Mouse (Mus musculus) right cerebral cortex, postnatal 25 days (tissue): ENCODE results near the gene Mpig6b.
"Not testable (repeated sequence)": the region's sequence is repeated elsewhere in the genome, so short reads cannot be mapped to it uniquely, and the experiment has no call there.

Experiments
- DNase-seq: peaks from one replicate; pipeline ENCODE4 v3.0.0; 2022

Gene Mpig6b

DNA sequence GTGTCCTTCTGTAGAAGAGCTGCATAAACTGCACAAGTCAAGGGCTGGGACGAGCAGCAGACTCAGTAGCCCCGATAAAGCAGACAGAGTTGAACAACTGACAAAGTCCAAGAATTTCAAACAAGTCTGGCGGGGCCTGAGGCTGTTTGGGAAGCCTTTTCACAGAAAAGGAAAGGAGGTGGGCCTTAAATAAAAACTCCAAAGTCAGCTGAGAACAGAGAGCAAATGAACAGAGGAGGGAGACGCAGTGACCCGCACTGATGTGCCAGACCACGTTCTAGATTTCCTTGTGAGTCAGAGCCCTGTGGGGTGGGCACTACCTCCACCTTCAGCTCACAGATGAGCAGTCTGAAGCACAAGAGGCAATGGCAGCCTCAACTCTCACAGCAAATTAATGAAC is 31.1 kb downstream of the Mpig6b start:
- no peak for DNase-seq

- DNase-seq: not testable (repeated sequence)
Observed at GRCm38 (mm10) chr17:35033703-35034102, 32.3 kb downstream of the Mpig6b start.

DNA sequence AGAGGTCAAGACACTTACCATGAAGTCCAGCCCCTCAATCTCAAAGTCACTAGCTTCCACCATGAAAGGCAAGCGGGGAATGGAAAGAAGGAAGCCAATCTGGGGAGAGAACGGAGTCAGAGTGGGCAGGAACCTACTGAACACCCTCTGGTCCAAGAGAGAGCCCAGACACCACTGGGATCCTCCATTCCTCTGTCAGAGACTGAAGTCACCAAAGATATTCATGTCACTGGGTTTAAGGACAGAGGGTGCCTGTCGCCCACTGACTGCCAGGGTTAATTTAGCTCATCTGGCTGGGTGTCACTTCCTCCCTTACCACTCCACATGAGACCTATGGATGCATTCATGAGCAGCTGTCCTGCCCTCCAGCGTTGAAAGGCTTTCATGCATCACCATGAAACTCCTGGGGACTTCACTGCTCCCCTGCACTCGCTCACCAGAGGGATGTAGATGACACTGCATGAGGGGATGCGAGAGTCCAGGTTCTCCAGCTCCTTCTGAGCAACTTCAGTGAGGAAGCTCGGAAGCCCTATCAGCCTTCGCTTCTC is 33.6 kb downstream of the Mpig6b start:
- no peak for DNase-seq

DNA sequence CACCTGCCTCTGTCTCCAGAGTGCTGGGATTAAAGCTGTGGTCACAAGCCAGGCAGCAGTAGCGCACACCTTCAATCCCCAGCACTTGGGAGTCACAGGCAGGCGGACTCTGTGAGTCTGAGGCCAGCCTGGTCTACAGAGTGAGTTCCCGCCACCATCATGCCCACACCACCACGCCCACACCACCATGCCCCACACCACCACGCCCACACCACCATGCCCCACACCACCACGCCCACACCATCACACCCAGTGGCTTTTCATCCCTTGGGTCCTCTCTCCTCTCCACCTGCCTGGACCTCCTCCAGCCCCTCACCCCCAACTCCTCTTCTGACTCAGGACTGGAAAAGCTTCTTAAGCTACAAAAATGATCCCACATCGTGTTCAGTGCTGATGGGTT is 34.1 kb downstream of the Mpig6b start:
- DNase-seq: no peak

GRCm38 (mm10) chr17:35031272-35031671 is 34.7 kb downstream of the Mpig6b start:
- DNase-seq: no peak

DNA sequence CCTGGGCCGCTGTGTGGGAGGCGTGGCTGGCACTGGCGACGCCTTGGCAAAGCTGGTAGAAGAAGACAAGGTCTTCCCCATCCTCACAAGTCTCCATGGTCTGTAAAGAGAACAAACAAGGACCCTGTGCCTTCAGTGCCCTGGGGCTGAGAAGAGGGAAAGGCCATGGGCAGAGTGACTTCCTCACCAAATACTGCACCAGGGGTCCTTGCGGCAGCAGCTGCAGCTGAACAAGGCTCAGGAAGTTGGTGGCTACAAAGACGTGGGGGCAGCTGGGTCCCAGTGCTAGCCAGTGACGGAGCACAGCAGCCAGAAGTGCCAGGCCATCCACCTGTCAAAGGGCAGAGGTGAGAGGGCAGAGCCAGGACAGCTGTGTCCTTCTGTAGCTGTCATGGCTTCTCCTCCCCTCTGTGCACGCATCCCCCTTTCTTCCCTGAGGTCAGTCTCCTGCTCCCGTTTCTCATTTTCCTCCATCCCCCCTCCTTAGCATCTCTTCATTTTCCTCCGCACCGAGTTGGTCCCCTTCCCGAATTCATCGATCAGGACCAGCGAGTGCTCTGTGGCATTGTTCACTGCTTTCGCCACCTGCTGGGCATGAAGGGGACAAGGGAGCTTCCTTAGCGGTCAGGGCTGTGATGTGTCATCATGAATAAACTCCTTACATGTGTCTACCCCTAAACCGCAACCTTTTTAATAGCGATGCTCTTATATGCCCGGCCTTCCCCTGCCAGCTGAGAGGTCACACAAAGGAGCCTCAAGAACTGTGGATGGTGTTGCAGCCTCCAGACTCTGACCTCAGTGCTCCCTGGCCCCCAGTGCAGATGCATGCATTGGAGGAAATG is 36.1 kb downstream of the Mpig6b start:
- no peak for DNase-seq

- DNase-seq: no peak
Observed at GRCm38 (mm10) chr17:35028315-35028714, 37.7 kb downstream of the Mpig6b start.

DNA sequence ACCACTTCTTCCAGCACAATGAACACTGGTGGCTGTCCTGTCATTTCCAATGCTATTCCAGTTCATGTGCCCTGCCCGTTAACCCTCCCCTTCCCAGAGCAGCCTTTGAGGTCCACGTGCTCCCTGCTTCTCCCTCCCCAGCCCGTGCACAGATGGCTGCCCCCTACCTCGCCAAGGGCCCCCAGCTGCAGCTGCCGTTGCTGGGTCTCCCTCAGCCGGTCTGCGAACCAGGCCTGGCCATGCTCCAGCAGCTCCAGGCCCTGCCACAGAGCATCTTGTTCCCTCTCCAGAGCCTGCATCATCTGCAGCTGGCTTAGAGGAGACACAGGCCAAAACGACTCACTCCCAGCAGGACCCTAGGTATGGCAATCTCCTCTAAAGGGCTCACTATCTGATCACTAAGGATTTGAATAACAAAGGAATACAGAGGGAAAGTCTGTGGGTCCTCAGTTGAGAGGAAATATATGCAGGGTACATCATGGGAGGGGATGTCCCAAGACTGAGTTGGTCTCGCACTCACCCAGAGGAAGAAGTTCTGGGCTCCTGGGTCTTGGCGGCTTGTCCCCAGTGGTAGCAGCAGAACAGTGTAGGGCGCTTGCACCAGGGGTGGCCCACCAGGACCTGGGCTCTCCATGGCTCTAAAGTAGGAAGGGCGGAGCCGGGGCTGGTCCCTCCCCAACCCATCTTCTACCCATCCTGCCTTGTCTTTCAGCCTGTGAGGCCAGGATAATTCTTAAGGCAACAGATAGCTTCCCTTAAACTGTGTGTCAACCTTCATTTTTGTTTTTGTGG is 38.5 kb downstream of the Mpig6b start, which contains the start of gene Sapcd1:
Gene Sapcd1 (minus strand): TSS at position 740 of the 792 bp plus-strand sequence.
- no peak for DNase-seq

DNA sequence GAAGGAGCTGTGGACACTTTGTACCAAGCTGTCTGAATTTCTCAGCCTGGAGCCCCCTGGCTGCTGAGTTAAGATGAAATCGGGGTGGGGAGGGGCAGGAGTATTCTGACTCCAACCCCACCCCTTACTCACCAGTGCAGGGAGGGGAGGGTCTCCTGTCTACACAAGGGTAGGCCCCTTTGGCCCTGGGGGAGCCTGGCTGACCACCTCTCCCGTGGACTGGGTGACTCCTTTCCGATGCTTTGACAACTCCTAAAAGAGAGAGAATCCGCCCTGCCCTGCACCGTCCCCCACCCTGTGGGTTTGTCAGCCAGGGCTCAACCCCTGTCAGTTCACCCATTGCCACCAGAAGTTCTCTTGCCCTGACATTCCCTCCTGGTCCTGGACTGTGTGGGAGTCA is 39.8 kb downstream of the Mpig6b start:
- no peak for DNase-seq

- no peak for DNase-seq
Observed at GRCm38 (mm10) chr17:35024691-35025488, 41.1 kb downstream of the Mpig6b start.

DNA sequence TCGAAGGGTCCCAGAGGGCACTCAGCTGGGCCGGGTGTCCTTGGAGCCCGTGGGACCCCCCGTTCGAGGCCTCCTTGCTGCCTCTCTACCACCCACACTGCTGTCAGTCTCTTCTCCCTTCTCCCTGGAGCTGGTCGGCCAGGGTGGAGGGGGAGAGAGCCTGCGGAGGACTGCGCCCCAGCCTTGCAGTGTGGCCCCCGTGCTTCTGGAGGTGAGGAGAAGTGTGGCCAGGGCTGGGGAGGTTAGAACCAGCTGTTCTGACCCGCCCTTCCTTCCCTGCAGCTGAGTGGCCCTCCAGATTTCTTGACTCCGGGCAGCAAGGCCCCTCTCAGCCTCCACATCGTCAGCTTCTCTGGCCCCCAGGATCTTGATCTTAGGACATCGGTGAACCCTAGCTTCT is 41.7 kb downstream of the Mpig6b start:
- no peak for DNase-seq

DNA sequence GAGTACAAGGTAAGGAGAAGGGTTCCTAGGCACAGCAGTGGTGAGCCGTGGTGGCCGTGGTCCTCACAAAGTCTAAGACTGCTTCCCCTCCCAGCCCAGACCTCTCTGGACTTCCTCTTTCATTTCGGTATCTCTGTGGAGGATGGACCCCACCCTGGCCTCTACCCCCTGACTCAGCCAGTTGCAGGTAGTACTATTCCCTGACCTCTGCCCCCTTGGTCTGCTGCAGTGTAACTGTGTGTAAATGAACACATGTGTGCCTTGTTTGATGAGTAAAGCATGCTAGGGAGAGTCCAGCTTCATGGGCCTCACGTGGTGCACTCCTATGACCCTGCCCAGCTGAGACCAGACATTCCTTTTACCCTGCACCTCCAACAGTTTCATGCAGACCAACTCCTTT is 42.2 kb downstream of the Mpig6b start:
- DNase-seq: no peak

- no peak for DNase-seq
Observed at GRCm38 (mm10) chr17:35023221-35023620, 42.8 kb downstream of the Mpig6b start.

- DNase-seq: no peak
Observed at GRCm38 (mm10) chr17:35022541-35023060, 43.4 kb downstream of the Mpig6b start.

DNA sequence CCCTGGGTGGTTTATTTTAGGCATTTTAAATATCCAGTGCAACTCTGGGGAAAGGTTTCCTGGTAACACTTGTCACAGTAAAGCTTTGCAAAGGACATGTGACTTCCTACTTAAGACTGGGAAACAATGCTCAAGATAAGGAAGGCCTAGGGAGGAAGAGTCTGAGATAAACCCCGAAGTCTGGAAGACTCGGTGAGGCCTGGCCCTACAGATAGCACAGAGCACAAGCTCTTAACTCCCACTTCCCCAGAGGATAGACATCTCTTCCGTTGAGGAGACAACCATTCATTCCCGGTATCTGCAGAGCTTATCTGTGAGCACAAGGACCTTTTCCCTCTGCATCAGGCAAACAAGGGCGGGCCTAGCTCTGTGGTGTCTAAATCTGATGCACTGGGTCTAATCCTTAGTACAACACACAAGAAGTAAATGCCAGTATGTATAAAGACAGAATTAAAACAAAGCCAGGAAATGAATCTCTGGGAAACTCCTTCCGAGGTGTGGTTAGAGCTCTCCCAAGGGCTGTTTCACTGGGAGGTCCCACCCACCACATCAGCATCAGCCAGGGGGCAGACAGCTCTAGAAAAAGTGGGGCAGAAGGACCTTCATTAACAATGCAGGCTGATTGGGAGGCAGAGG is 44.0 kb downstream of the Mpig6b start:
- no peak for DNase-seq

- peak; percentile 73 for DNase-seq
Observed at GRCm38 (mm10) chr17:35021163-35021808, 44.7 kb downstream of the Mpig6b start.

DNA sequence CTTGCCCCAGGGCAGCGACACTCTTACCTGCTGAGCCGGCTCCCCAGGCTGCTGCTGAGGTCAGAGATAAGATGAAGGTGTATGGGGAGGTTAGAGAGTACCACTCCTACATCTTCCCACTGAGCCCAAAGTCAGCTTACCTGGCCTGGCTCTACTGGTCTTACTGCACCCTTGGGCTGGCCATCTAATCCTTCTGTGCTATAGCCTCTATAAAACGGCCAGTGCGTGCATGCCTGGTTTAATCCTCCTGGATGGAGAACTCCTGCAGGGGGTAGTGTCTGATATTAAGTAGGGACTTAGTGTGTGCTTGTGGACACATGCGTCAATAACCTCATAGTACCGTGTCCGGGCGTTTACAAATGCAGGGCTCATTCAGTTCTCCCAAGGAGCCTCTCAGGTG is 45.4 kb downstream of the Mpig6b start:
- DNase-seq: no peak

DNA sequence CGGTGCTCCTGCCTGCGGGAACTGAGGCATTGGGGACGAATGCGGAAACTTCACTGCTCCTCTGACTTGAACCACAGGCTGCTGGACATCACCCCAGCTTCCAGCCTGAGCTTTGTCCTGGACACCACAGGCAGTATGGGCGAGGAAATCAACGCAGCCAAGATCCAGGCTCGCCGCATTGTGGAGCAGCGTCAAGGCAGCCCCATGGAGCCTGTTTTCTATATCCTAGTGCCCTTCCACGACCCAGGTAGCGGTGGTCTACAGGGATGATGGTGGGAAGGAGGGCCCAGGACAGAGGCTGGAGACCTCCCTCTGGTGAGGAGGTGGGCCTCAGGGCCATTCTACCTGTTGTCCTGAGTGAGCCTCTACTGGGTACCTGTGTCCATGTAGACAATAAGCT is 46.1 kb downstream of the Mpig6b start:
- no peak for DNase-seq

DNA sequence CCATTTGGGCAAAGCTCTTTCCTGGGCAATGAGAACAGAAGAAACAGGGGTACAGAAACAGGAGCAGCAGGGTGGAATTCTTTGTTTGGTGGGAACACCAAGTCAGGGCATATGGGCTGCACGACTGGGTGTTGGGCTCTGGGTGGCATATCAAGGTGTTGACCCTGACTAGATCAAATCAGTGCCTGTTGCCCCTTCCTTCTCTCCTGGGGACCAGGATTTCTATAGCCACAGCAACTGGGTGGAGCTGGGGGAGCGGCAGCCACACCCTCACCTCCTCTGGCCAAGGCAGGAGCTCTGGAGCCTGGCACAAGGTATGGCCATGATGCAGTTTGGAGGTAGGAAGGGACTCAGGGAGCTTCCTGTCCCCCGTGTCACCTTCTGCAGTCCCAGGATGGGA is 47.8 kb downstream of the Mpig6b start:
- no peak for DNase-seq

DNA sequence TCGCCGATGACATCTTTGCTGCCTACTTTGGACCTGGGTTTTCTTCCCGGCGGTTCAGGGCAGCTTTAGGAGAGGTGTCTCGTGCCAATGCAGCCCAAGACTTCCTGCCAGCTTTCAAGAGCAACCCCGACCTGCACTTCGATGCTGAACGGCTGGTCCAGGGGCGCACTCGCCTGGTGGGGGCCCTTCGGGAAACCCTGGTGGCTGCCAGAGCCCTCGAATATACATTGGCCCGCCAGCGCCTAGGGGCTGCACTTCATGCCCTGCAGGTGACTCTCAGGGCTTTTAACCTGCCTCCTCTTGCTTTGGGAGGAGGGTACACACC is 48.3 kb downstream of the Mpig6b start:
- no peak for DNase-seq

- no peak for DNase-seq
Observed at GRCm38 (mm10) chr17:35016791-35017705, 48.9 kb downstream of the Mpig6b start.
